Mouse (Mus musculus) liver, postnatal 0 days (tissue): ENCODE results near the gene Mgat5.

Source experiments
- CTCF ChIP-seq: sonication (generic); IDR thresholded peaks from 2 replicates; pipeline ENCODE4 v1.5.1; 2016; ENCODE audit warnings: antibody characterized with exemption, low read depth
- EP300 ChIP-seq: IDR thresholded peaks from 2 replicates; pipeline ENCODE4 v1.6.1; 2016; ENCODE audit warnings: antibody characterized with exemption, low read depth, mild to moderate bottlenecking

GRCm38 (mm10) chr1:127206020-127206641 lies 1.3 kb downstream of the Mgat5 start:
- no peak for TF ChIP-seq CTCF
- no peak for TF ChIP-seq EP300
